Mouse (Mus musculus): ENCODE measurements around the gene Cdk11b. TPM values are rescaled to one million over a fixed set of nuclear protein-coding genes. Genes with fewer than 3 reads are reported as not detected.

Cdk11b gene
- polyA plus RNA-seq (2014; fragmentation: Nextera tagmentation; extraction: Ambion mirVana) = 70.5 and 74.7 TPM in 2 replicates

DNA sequence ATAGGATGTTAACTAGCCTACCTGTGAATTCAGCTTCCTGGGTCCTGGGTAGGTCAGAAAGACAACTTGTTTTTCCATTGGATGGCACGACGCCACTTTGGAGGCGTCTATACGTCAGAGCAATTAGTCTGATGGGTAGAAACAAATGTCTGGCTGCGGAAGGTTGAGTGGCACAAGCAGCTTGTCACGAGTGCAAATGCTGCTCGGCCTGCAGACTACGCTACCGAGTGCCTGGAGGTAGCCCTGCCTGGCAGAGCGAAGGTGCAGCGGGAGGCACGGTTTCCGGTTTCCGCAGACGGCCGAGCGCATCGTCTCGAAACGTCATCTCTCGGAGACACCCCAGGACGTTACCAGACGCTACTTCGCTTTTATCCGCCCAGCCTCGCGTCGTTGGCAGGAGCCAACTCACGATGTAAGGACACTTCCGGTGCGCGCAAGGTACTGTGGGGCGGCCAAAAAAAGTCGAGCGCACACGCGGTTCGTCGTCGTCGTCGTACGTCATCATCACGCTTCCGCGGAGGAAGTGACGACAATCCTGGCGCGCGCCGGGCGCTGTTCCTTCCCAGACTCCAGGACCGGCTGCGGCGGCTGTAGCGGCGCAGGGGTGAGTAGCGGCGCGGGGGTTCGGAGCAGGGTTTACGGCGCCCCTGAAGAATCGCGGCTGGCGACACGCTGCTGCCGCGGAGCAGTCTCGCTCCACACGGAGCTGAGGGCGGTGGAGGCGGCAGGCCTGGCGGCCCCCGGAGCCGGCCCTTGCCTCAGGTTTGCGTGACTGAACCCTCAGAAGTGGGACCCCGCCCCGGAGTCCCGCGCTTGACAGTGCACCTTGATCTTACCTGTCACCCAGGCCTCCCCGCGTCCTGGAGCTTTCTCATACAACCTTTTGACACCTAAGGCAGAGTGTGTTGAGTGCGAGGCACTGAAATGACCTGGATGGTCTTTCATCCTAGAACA, at the start of gene Cdk11b:
Gene Cdk11b (plus strand): TSS at position 517 of the 954 bp plus-strand sequence.
- DNase-seq (ENCODE audit: low spot score) (peak; percentile 98), ATAC-seq (ENCODE audit: insufficient read depth, low FRiP score, low TSS enrichment) (peak; percentile 98)
- WGBS = under 1% methylated on average over 81 of the region's 84 CpGs
- Histone ChIP-seq H3K4me3 (ENCODE audit: low read depth, low read length) (peak within 1 kb of the TSS; percentile 86), H3K4me1 (ENCODE audit: control insufficient read depth, insufficient read depth, low read length) (peaks cover 2% of the 10 kb centered on the region; the same call in 1 of the 2 replicates), H3K9me3 (ENCODE audit: control insufficient read depth, low read length) (no peaks in the 10 kb centered on the region), H3K4me2 (ENCODE audit: low read depth) (peak within 1 kb of the TSS; percentile 71), H3K27me3 (ENCODE audit: control insufficient read depth, insufficient read depth, low read length) (no peaks in the 10 kb centered on the region), H3K27ac (ENCODE audit: low read depth, low read length) (peak within 1 kb of the TSS; percentile 69), H3K9ac (ENCODE audit: low read length) (peak within 1 kb of the TSS; percentile 77), H3K36me3 (ENCODE audit: control insufficient read depth, insufficient read depth, low read length) (no peaks in the 10 kb centered on the region)

DNA sequence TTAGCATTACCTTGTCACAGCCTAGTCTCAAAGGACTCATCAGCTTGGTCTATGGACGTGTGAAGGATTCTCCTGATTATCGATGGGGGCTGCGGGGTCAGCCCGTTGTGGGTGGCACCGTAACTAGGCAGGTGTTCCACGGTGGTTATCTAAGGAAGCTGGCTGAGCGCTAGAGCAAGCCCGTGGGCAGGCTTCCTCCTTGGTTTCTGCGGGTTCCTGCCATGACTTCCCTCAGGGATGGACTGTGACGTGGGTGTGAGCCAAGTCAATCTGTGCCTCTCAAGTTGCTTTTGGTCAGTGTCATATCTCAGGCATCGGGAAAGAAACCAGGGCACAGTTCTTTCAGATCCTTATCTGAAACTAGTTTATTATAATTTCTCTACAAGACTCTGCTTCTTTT, 49.7 kb upstream of the Cdk11b start:
- no peaks in the 10 kb centered on the region for H3K27me3 ChIP-seq (ENCODE audit: control insufficient read depth, insufficient read depth, low read length)
- H3K36me3 ChIP-seq (ENCODE audit: control insufficient read depth, insufficient read depth, low read length) = no peaks in the 10 kb centered on the region; the same call in 1 of the 2 replicates
- no peak overlapping the region for H3K27ac ChIP-seq (ENCODE audit: low read depth, low read length)
- H3K9me3 ChIP-seq (ENCODE audit: control insufficient read depth, low read length) = no peaks in the 10 kb centered on the region
- H3K4me1 ChIP-seq (ENCODE audit: control insufficient read depth, insufficient read depth, low read length) = no peaks in the 10 kb centered on the region
- DNase-seq (ENCODE audit: low spot score) (no peak), ATAC-seq (ENCODE audit: insufficient read depth, low FRiP score, low TSS enrichment) (no peak)
- no peak overlapping the region for H3K4me3 ChIP-seq (ENCODE audit: low read depth, low read length)
- no peak overlapping the region for H3K4me2 ChIP-seq (ENCODE audit: low read depth)
- WGBS = 88% methylated on average over 11 of the region's 11 CpGs
- no peak overlapping the region for H3K9ac ChIP-seq (ENCODE audit: low read length)

DNA sequence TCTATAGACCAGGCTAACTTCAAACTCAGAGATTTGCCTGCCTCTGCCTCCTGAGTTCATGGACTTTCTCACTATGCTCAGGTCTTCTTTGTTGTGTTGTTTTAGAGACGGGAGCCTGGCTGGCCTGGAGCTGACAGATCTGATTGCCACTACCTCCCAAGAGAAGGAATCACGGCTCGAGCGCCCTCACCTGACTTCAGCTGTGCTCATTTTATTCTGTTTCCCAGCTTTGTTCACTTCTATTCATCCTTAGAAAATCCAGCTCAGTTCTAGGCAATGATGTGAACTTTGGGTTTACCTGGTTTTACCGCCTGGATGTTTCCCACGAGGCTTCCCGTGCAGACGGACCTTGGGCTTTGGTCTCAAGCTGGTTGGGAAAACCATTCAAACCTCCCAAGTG, 49.1 kb upstream of the Cdk11b start:
- no peaks in the 10 kb centered on the region for H3K9me3 ChIP-seq (ENCODE audit: control insufficient read depth, low read length)
- no peak overlapping the region for H3K9ac ChIP-seq (ENCODE audit: low read length)
- no peak overlapping the region for H3K27ac ChIP-seq (ENCODE audit: low read depth, low read length)
- no peak for ATAC-seq (ENCODE audit: insufficient read depth, low FRiP score, low TSS enrichment)
- H3K36me3 ChIP-seq (ENCODE audit: control insufficient read depth, insufficient read depth, low read length) = no peaks in the 10 kb centered on the region; the same call in 1 of the 2 replicates
- no peaks in the 10 kb centered on the region for H3K4me1 ChIP-seq (ENCODE audit: control insufficient read depth, insufficient read depth, low read length)
- WGBS = 92% methylated on average over 8 of the region's 8 CpGs
- no peak overlapping the region for H3K4me3 ChIP-seq (ENCODE audit: low read depth, low read length)
- H3K27me3 ChIP-seq (ENCODE audit: control insufficient read depth, insufficient read depth, low read length) = no peaks in the 10 kb centered on the region
- DNase-seq (ENCODE audit: low spot score) = no peak
- H3K4me2 ChIP-seq (ENCODE audit: low read depth) = no peak overlapping the region

DNA sequence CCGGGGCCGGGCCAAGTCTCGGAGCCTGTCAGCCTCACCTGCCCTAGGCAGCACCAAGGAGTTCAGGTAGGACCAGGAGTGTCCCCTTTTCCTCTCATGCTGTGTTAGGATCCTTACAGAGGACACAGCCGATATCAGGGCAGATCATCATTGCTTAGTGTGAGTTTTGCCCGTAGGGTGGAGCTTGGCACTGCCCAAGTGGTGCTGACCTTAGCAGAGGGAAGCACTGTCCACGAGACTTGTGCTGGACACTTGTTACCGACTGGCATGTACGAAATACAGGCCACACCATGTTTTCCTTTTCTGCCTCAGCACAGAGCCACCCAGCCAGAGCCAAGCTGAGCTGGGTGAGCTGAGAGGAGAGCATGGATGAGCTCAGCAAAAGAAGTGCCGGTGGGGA, 47.5 kb upstream of the Cdk11b start:
- Histone ChIP-seq H3K27me3 (ENCODE audit: control insufficient read depth, insufficient read depth, low read length) (no peaks in the 10 kb centered on the region), H3K4me1 (ENCODE audit: control insufficient read depth, insufficient read depth, low read length) (no peaks in the 10 kb centered on the region), H3K4me3 (ENCODE audit: low read depth, low read length) (no peak overlapping the region), H3K27ac (ENCODE audit: low read depth, low read length) (no peak overlapping the region), H3K9ac (ENCODE audit: low read length) (no peak overlapping the region), H3K9me3 (ENCODE audit: control insufficient read depth, low read length) (no peaks in the 10 kb centered on the region), H3K4me2 (ENCODE audit: low read depth) (no peak overlapping the region), H3K36me3 (ENCODE audit: control insufficient read depth, insufficient read depth, low read length) (no peaks in the 10 kb centered on the region; the same call in 1 of the 2 replicates)
- 95% methylated on average over 9 of the region's 9 CpGs for WGBS
- ATAC-seq (ENCODE audit: insufficient read depth, low FRiP score, low TSS enrichment) = no peak
- DNase-seq (ENCODE audit: low spot score) = no peak

DNA sequence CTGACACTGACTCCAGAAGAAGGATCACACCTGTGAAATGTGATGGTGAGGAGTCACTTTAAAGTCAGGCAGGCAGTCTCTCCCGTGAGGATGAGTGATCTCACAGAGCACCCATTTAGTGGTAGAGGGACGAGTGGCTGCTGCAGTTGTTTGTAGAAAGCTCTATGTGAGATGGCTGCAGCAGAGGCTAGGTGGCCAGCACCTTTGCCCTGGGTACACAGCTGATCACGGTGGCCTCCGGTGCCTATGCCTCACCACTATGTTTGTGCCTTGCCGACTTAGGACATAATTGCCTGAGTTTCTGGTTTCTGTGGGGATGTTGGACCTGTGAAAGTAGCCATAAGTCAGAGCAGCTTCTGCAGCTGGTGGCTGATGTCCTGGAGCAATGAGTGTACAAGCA, 46.9 kb upstream of the Cdk11b start:
- Histone ChIP-seq H3K27ac (ENCODE audit: low read depth, low read length) (no peak overlapping the region), H3K36me3 (ENCODE audit: control insufficient read depth, insufficient read depth, low read length) (no peaks in the 10 kb centered on the region; the same call in 1 of the 2 replicates), H3K27me3 (ENCODE audit: control insufficient read depth, insufficient read depth, low read length) (no peaks in the 10 kb centered on the region), H3K4me2 (ENCODE audit: low read depth) (no peak overlapping the region), H3K4me3 (ENCODE audit: low read depth, low read length) (no peak overlapping the region), H3K4me1 (ENCODE audit: control insufficient read depth, insufficient read depth, low read length) (no peaks in the 10 kb centered on the region), H3K9me3 (ENCODE audit: control insufficient read depth, low read length) (no peaks in the 10 kb centered on the region), H3K9ac (ENCODE audit: low read length) (no peak overlapping the region)
- DNase-seq (ENCODE audit: low spot score) = no peak
- 91% methylated on average over 5 of the region's 5 CpGs for WGBS
- no peak for ATAC-seq (ENCODE audit: insufficient read depth, low FRiP score, low TSS enrichment)

DNA sequence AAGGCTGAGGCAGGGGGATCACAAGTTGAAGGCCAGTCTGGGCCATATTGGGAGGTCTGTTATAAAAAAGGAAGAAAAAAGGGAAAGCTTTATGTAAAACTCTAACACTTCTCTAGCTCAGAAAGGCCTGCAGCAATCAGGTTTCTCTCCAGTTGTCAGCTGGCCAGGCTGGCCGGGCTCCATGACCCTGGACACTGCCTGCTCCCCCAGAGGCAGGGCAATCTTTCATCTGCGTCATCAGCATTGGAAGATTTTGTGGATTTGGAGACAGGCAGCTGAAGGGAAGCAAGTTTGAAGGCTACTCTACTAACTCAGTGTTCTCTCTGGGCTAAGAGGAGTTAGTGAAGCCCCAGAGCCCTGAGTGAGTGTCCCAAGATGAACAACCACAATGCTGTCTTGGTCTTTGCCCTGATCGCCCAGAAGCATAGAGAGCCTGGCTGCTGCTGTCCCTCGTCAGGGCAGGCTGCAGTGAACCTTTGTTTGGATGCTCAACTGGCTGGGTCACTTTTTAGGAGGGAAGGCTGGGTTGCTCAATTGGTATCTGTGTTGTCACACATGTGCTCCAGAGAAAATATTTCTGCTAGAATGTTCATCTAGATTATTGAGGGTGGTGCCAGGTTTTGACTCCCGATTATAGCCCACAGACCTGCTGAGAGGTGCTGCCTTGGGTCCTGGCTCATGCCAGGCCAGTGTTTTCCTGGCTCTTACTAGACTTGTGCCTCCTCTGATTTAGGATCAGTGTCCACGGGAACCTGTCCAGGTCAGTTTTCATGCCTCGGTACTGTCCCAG, 46.1 kb upstream of the Cdk11b start:
- no peak overlapping the region for H3K27ac ChIP-seq (ENCODE audit: low read depth, low read length)
- H3K9ac ChIP-seq (ENCODE audit: low read length) = no peak overlapping the region
- H3K4me1 ChIP-seq (ENCODE audit: control insufficient read depth, insufficient read depth, low read length) = no peaks in the 10 kb centered on the region
- no peaks in the 10 kb centered on the region for H3K9me3 ChIP-seq (ENCODE audit: control insufficient read depth, low read length)
- no peak overlapping the region for H3K4me2 ChIP-seq (ENCODE audit: low read depth)
- WGBS = 87% methylated on average over 7 of the region's 7 CpGs
- DNase-seq (ENCODE audit: low spot score) (no peak), ATAC-seq (ENCODE audit: insufficient read depth, low FRiP score, low TSS enrichment) (no peak)
- H3K27me3 ChIP-seq (ENCODE audit: control insufficient read depth, insufficient read depth, low read length) = no peaks in the 10 kb centered on the region
- H3K36me3 ChIP-seq (ENCODE audit: control insufficient read depth, insufficient read depth, low read length) = no peaks in the 10 kb centered on the region; the same call in 1 of the 2 replicates
- H3K4me3 ChIP-seq (ENCODE audit: low read depth, low read length) = no peak overlapping the region

DNA sequence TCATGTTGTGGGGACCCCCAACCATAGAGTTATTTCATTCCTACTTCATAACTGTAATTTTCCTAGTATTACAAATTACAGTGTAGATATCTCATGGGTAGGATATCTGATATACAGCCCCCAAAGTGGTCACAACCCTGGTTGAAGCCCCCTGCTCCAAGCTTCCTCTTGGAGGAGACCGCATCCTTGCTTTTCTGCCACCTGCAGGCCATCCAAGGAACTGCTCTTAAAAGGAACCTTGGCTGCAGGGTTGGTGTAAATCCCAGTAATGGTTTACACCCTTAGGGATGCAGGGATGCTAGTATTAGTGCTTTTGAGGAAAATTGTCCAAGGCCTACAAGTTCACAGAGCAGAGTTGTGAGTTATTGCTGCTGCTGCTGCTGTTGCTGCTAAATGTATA, 44.2 kb upstream of the Cdk11b start:
- H3K27me3 ChIP-seq (ENCODE audit: control insufficient read depth, insufficient read depth, low read length) = no peaks in the 10 kb centered on the region
- 32% methylated on average over 1 of the region's 1 CpGs for WGBS
- no peak overlapping the region for H3K4me3 ChIP-seq (ENCODE audit: low read depth, low read length)
- peaks cover 3% of the 10 kb centered on the region for H3K36me3 ChIP-seq (ENCODE audit: control insufficient read depth, insufficient read depth, low read length)
- ATAC-seq (ENCODE audit: insufficient read depth, low FRiP score, low TSS enrichment) (no peak), DNase-seq (ENCODE audit: low spot score) (peak; percentile 75)
- no peak overlapping the region for H3K27ac ChIP-seq (ENCODE audit: low read depth, low read length)
- H3K9ac ChIP-seq (ENCODE audit: low read length) = no peak overlapping the region
- H3K4me2 ChIP-seq (ENCODE audit: low read depth) = no peak overlapping the region
- H3K4me1 ChIP-seq (ENCODE audit: control insufficient read depth, insufficient read depth, low read length) = no peaks in the 10 kb centered on the region
- no peaks in the 10 kb centered on the region for H3K9me3 ChIP-seq (ENCODE audit: control insufficient read depth, low read length)

DNA sequence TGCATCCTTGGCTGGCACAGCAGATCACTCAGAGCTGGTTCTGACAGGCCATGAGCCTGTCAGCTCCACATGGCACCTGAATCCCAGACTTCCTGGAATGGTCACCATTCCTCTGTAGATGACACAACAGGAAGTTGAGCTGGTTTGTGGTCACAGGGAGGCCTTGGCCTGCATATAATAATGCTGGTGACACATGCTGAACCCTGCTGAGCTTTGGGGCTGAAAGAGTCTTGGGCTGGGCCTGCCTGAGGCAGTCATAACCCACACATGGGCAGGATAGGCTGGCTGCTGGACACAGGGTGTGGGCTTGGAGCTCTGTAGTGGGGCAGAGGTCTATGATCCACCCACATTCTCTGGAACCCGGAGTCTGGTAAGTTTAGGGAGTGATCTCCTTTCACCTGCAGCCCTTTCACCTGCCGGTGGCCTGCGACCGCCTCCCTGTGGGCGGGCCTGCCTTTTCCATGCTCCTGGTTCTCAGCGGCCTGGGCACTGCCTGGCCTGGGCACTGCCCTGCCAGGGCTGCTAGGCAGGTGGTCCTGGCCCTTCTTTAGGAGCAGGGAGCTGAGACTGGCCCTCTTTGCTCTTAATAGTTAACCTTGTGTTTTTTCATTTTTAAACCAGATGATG, 42.3 kb upstream of the Cdk11b start:
- Histone ChIP-seq H3K27me3 (ENCODE audit: control insufficient read depth, insufficient read depth, low read length) (no peaks in the 10 kb centered on the region), H3K4me2 (ENCODE audit: low read depth) (no peak overlapping the region), H3K9me3 (ENCODE audit: control insufficient read depth, low read length) (no peaks in the 10 kb centered on the region), H3K9ac (ENCODE audit: low read length) (no peak overlapping the region), H3K36me3 (ENCODE audit: control insufficient read depth, insufficient read depth, low read length) (peaks cover 7% of the 10 kb centered on the region), H3K4me1 (ENCODE audit: control insufficient read depth, insufficient read depth, low read length) (no peaks in the 10 kb centered on the region), H3K4me3 (ENCODE audit: low read depth, low read length) (no peak overlapping the region), H3K27ac (ENCODE audit: low read depth, low read length) (no peak overlapping the region)
- 98% methylated on average over 6 of the region's 6 CpGs for WGBS
- no peak for DNase-seq (ENCODE audit: low spot score)
- ATAC-seq (ENCODE audit: insufficient read depth, low FRiP score, low TSS enrichment) = no peak
